Mouse (Mus musculus): ENCODE results near the gene Eipr1.

DNA sequence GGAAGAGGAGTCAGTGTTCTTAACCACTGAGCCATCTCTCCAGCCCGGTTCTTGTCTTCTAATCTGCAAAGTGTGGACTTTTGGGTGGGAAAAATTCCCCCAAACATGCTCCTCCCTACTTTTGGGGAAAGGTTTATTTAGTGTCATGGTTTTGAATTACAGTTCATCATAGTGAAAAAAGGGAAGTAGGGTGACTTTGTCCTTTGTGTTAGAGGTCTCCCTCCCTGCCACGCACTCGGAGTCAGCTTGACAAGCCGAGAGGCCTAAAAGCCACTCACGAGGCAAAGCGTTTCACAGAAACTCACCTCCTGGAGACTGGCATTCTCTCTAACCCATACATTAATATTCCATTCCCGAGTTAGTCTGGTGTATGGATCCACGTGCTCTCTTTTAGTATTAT is 19.0 kb upstream of the Eipr1 start:
- TF ChIP-seq GATA1 (IDR thresholded peaks at IDR 0.05; ENCODE audit: low read length) (no peak), TAL1 (IDR thresholded peaks at IDR 0.05; ENCODE audit: low read length) (no peak)
